Mouse (Mus musculus) bone marrow macrophage, adult 2 months (primary cell): ENCODE measurements around the gene Scnm1.

Experiments used
- CTCF ChIP-seq: IDR thresholded peaks from 2 replicates; pipeline ENCODE4 v1.5.1; 2012; ENCODE audit warnings: low read depth, mild to moderate bottlenecking, low read length, moderate library complexity
- POLR2A ChIP-seq: IDR thresholded peaks from 2 replicates; pipeline ENCODE4 v1.6.1; 2012; ENCODE audit warnings: mild to moderate bottlenecking, low read depth, low read length, borderline replicate concordance

DNA sequence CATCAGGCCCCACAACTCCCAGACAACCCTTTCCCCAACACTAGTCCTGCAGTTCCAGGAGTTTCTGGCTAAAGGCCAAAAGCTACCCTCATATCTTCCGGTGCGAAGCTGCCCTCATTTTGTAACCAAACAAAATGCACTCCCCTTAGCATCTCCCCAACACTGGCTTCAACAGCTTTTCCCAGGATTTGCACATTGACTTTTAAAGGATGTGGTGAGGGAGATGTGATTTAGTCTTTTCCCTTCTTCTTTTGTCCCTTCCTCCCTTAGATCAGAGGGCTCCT lies 28.5 kb upstream of the Scnm1 start:
- no peak for TF ChIP-seq CTCF
- no peak for TF ChIP-seq POLR2A
